Mouse (Mus musculus) adrenal gland, postnatal 36 days (tissue): ENCODE results near the gene Tbpl2. TPM values are rescaled to one million over a fixed set of nuclear protein-coding genes. Genes with fewer than 3 reads are reported as not detected.

ENCODE experiments used
- DNase-seq, 2 experiments: peaks; one replicate each; pipeline ENCODE4 v3.0.0; 2021; ENCODE audit warnings: mixed read lengths in 1 of 2
- long read RNA-seq, 2 experiments: library from polyadenylated mRNA; stranded (forward); transcript quantifications; one replicate each; pipeline ENCODE4 v2.0.0; 2021; ENCODE audit warnings: borderline sequencing depth in 2 of 2
- total RNA-seq, 2 experiments: library from RNA; stranded (reverse); gene quantifications; 2 replicates each; pipeline ENCODE4 v1.2.3; 2021

Tbpl2 gene
- not detected for total RNA-seq
- long read RNA-seq, experiment 1, result 0 reads
- long read RNA-seq, experiment 2, result 0 reads

- no peak for DNase-seq
These were observed at the start of gene Tbpl2 for GRCm38 (mm10) chr2:24096495-24096894. Tbpl2 (minus strand) TSS chr2:24096595.

GRCm38 (mm10) chr2:24134373-24134772 is 38.0 kb upstream of the Tbpl2 start:
- DNase-seq, result no peak

- no peak for DNase-seq
These were observed 12.7 kb upstream of the Tbpl2 start for GRCm38 (mm10) chr2:24109085-24109484.

GRCm38 (mm10) chr2:24103619-24104289 is 7.4 kb upstream of the Tbpl2 start:
- DNase-seq, result no peak

- no peak for DNase-seq
These were observed 5.5 kb downstream of the Tbpl2 start for GRCm38 (mm10) chr2:24090921-24091320.

GRCm38 (mm10) chr2:24050459-24050858 is 45.9 kb downstream of the Tbpl2 start:
- no peak for DNase-seq

GRCm38 (mm10) chr2:24049344-24049990 is 46.9 kb downstream of the Tbpl2 start, which contains the start of gene Hnmt:
Hnmt (minus strand) TSS chr2:24049394.
- no peak for DNase-seq

GRCm38 (mm10) chr2:24048480-24049097 is 47.8 kb downstream of the Tbpl2 start:
- DNase-seq, result peak; percentile 66 to 72

GRCm38 (mm10) chr2:24047551-24048479 is 48.6 kb downstream of the Tbpl2 start:
- no peak for DNase-seq

GRCm38 (mm10) chr2:24042901-24043300 is 53.5 kb downstream of the Tbpl2 start:
- DNase-seq, result no peak

GRCm38 (mm10) chr2:24040531-24040930 is 55.9 kb downstream of the Tbpl2 start:
- DNase-seq, result no peak

Other genes starting within 250 kb of the Tbpl2 start
- gene Hnmt, start 47.2 kb downstream of the Tbpl2 start, total RNA-seq, result 10 to 100 TPM in 1 of 2 experiments, 1 to 10 TPM in 1; 7.8 to 19.4 TPM
- not detected for gene Il1f8, start 56.6 kb upstream of the Tbpl2 start, total RNA-seq
- gene Il1f9, start 89.9 kb upstream of the Tbpl2 start, total RNA-seq, result not detected
- gene Il1f6, start 118.8 kb upstream of the Tbpl2 start, total RNA-seq, result not detected
- not detected for gene Il1f5, start 180.4 kb upstream of the Tbpl2 start, total RNA-seq
- not detected for gene Il1f10, start 194.6 kb upstream of the Tbpl2 start, total RNA-seq
- gene Il1rn, start 240.3 kb upstream of the Tbpl2 start, total RNA-seq, result under 1 TPM; 0.16 to 0.79 TPM